Mouse (Mus musculus) hindbrain, embryonic 14.5 days (tissue): Measurements from ENCODE around the gene Aldh1l2. TPM values are rescaled to one million over a fixed set of nuclear protein-coding genes. Genes with fewer than 3 reads are reported as not detected.

Source experiments
- ATAC-seq: fragments of 200-750 bp; cut with Nextera tagmentation; 2 replicates; pipeline ENCODE4 v1.8.0; 2017; ENCODE audit warnings: moderate number of reproducible peaks, mild to moderate bottlenecking, moderate TSS enrichment, moderate library complexity; ENCODE audit not compliant: low FRiP score
- DNase-seq: peaks from one replicate; pipeline ENCODE4 v3.0.0-alpha.2; 2015; ENCODE audit warnings: low spot score
- H3K27ac ChIP-seq: fragments of 300-500 bp; sonication (generic); 2 replicates; pipeline ENCODE4 v1.5.1; 2014; ENCODE audit warnings: mild to moderate bottlenecking, moderate library complexity
- H3K27me3 ChIP-seq: fragments of 300-500 bp; sonication (generic); 2 replicates; pipeline ENCODE4 v1.6.1; 2014; ENCODE audit warnings: mild to moderate bottlenecking, low read length, mixed read lengths; ENCODE audit not compliant: control insufficient read depth, insufficient read depth
- H3K36me3 ChIP-seq: fragments of 300-500 bp; sonication (generic); replicated peaks from 2 replicates; pipeline ENCODE4 v1.6.1; 2014; ENCODE audit not compliant: control insufficient read depth, insufficient read depth
- H3K4me1 ChIP-seq: fragments of 300-500 bp; sonication (generic); replicated peaks from 2 replicates; pipeline ENCODE4 v1.6.1; 2014; ENCODE audit warnings: antibody characterized with exemption, low read length, mixed read lengths; ENCODE audit not compliant: control insufficient read depth, insufficient read depth
- H3K4me2 ChIP-seq: fragments of 300-500 bp; sonication (generic); replicated peaks from 2 replicates; pipeline ENCODE4 v1.6.1; 2014; ENCODE audit warnings: mild to moderate bottlenecking, moderate library complexity
- H3K4me3 ChIP-seq: fragments of 300-500 bp; sonication (generic); replicated peaks from 2 replicates; pipeline ENCODE4 v1.5.1; 2014; ENCODE audit warnings: mild to moderate bottlenecking, low read length
- H3K9ac ChIP-seq: fragments of 300-500 bp; sonication (generic); 2 replicates; pipeline ENCODE4 v1.6.1; 2014
- H3K9me3 ChIP-seq: fragments of 300-500 bp; sonication (generic); 2 replicates; pipeline ENCODE4 v1.6.1; 2016; ENCODE audit warnings: low read length; ENCODE audit not compliant: control insufficient read depth
- WGBS: fragments of 180-500 bp; shearing (Covaris S2); extraction: QIAGEN DNeasy Blood & Tissue Kit; methylation state at CpG from one replicate; pipeline ENCODE4 v1.1.7; 2014; 5-methylcytosine and 5-hydroxymethylcytosine counted together
- polyA plus RNA-seq: library from polyadenylated mRNA; unstranded; fragments of >200 nt; fragmentation: Nextera tagmentation; extraction: Ambion mirVana; gene quantifications from 2 replicates; pipeline ENCODE4 v1.2.1, GENCODE M21; 2014

Aldh1l2 gene
- polyA plus RNA-seq: 14.3 and 16.7 TPM in 2 replicates

DNA sequence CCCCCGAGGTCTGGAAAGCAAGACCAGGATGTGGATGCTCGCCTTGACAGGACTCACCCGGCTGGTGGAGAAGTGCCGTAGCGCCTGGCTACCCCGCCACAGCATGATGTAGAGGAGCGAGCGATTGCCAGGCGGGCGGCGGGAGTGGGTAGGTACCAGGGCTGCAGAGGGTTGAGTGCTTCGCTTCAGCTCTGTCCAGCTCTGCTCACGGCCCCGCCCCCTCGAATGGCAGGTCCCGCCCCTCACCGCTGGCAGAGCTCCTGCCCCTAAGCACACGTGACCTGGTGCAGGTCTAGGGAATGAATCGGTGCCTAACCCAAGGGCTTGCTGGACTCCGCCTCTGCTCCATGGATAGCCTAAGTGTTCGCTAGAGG is at the start of gene Aldh1l2:
Gene Aldh1l2, minus strand, starts transcription at position 231 of the 374 bp plus-strand sequence.
- WGBS: under 1% methylated on average over 21 of the region's 21 CpGs
- H3K9ac ChIP-seq: peak within 1 kb of the TSS; percentile 81
- H3K9me3 ChIP-seq: no peaks in the 10 kb centered on the region
- H3K4me2 ChIP-seq: peak within 1 kb of the TSS; percentile 67
- peak within 1 kb of the TSS; percentile 58 for H3K4me3 ChIP-seq
- peak; percentile 96 for ATAC-seq
- peaks cover 15% of the 10 kb centered on the region for H3K4me1 ChIP-seq
- H3K36me3 ChIP-seq: no peaks in the 10 kb centered on the region; the same call in 1 of the 2 replicates
- peak within 1 kb of the TSS; percentile 89 for H3K27ac ChIP-seq
- H3K27me3 ChIP-seq: no peaks in the 10 kb centered on the region
- peak; percentile 77 for DNase-seq

DNA sequence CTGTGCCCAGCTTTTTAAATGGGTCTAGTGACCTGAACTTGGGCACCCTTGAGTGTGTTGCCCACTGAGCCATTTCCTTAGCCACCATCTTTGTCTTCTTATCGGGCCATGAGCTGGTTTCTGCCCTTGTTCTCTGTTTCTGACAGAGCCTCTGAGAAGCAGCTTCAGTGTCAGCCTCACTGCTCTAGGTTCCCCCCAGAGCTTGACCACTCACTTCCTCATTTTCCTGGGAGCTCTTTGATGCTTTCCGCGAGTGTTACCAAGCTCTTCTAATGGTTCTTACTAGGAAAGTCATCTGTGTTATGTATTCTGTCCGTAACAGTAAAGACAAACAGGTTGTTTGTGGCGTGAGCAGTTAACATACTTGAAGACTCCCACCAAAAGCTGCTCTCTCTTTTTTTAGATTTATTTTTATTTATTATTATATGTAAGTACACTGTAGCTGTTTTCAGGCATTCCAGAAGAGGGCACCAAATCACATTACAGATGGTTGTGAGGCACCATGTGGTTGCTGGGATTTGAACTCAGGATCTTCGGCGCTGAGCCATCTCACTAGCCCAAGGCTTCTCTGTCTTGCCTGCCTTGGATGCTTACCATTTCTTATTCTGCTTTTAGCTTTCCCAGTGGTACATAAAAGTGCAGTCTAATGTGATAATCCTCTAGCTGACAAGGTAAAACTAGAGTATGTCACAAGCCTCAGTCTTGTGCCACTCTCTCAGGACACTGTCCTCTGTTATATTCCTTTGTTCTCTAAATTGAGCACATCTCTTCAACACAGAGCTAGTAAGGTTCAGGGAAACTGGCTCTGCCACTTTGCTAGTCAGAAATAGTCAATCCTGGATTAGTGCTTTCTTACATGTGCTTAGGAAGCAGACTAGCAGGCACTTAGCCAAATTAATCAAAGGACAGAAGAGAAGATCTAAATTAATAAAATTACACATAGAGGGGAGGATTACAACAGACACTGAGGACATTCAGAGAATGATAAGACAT is 31.8 kb upstream of the Aldh1l2 start:
- DNase-seq (no peak), ATAC-seq (no peak)
- Histone ChIP-seq H3K4me1 (no peaks in the 10 kb centered on the region), H3K27ac (no peak overlapping the region), H3K4me2 (no peak overlapping the region), H3K9me3 (no peaks in the 10 kb centered on the region), H3K9ac (no peak overlapping the region), H3K27me3 (no peaks in the 10 kb centered on the region), H3K36me3 (peaks cover 97% of the 10 kb centered on the region), H3K4me3 (no peak overlapping the region)
- 99% methylated on average over 7 of the region's 7 CpGs for WGBS

DNA sequence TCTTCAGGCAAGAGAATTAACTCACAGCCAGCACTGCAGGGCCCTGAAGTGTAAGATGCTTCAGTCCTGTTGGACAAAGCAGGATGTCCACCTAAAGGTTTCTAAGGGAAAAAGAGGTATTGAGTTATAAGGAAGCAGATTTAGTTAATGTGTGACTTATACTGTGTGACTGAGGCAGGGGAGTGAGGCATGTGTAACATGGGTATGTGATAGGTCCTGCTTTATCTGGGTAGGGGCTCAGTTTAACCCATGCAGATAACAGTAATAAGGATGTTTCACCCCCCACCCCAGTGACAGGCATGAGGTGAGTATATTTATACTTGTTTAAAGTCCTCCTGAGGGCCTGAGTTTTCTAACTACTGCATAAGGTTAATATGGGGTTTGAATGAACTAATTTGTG is 29.1 kb upstream of the Aldh1l2 start:
- no peaks in the 10 kb centered on the region for H3K27me3 ChIP-seq
- no peaks in the 10 kb centered on the region for H3K4me1 ChIP-seq
- no peak overlapping the region for H3K9ac ChIP-seq
- no peak for ATAC-seq
- H3K4me2 ChIP-seq: no peak overlapping the region
- no peaks in the 10 kb centered on the region for H3K9me3 ChIP-seq
- no peak for DNase-seq
- H3K4me3 ChIP-seq: no peak overlapping the region
- H3K27ac ChIP-seq: no peak overlapping the region
- peaks cover 95% of the 10 kb centered on the region for H3K36me3 ChIP-seq

DNA sequence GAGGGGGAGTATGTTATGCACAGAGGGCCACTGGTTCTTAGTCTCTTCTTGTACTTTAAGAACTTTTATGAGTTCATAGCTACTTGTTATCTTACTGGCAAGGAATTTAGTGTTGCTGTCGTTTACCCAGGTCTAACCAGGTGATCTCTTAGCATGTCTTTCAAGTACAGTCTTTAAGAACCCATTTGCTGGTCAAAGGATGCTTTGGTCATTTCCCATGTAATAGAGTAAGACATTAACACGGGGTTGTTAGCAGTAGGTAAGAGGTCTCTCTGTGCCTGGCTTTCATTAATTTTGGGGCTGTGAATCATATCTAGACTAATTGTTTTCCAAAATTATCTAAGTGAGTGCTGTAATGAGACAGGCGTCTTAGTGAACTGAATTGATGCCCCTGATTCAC is 11.4 kb upstream of the Aldh1l2 start:
- Histone ChIP-seq H3K9me3 (no peaks in the 10 kb centered on the region), H3K27ac (no peak overlapping the region), H3K9ac (no peak overlapping the region), H3K4me1 (peaks cover 15% of the 10 kb centered on the region), H3K36me3 (peaks cover 23% of the 10 kb centered on the region), H3K4me2 (peak overlapping the region; percentile 72), H3K4me3 (no peak overlapping the region), H3K27me3 (no peaks in the 10 kb centered on the region)
- WGBS: 83% methylated on average over 3 of the region's 3 CpGs
- DNase-seq: no peak
- no peak for ATAC-seq

DNA sequence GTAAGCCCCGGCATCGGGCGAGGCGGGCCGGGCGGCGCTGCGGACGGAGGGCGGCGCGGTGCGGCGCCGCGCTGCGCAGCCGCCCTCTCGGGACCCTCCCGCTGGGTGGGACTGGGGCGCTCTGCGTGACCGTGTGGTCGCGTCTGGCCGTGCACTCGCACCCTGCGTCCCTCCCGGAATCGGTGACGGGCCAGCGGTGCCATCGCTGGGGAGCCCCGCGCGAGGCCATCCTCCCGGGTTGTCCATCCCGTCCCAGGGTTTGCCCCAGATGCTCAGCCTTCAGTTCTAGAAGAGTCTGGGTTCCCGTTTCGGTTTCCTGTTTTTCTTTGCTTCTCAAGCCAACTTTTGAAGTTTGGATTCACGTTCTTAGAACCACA is 10.2 kb upstream of the Aldh1l2 start:
- H3K27me3 ChIP-seq: no peaks in the 10 kb centered on the region
- H3K36me3 ChIP-seq: peaks cover 13% of the 10 kb centered on the region; the same call in 1 of the 2 replicates
- peak overlapping the region; percentile 90 for H3K27ac ChIP-seq
- H3K4me1 ChIP-seq: peaks cover 15% of the 10 kb centered on the region
- H3K9me3 ChIP-seq: no peaks in the 10 kb centered on the region
- 0% methylated on average over 37 of the region's 41 CpGs for WGBS
- DNase-seq (no peak), ATAC-seq (peak; percentile 90)
- peak overlapping the region; percentile 96 for H3K9ac ChIP-seq
- H3K4me3 ChIP-seq: peak overlapping the region; percentile 97
- peak overlapping the region; percentile 72 for H3K4me2 ChIP-seq

DNA sequence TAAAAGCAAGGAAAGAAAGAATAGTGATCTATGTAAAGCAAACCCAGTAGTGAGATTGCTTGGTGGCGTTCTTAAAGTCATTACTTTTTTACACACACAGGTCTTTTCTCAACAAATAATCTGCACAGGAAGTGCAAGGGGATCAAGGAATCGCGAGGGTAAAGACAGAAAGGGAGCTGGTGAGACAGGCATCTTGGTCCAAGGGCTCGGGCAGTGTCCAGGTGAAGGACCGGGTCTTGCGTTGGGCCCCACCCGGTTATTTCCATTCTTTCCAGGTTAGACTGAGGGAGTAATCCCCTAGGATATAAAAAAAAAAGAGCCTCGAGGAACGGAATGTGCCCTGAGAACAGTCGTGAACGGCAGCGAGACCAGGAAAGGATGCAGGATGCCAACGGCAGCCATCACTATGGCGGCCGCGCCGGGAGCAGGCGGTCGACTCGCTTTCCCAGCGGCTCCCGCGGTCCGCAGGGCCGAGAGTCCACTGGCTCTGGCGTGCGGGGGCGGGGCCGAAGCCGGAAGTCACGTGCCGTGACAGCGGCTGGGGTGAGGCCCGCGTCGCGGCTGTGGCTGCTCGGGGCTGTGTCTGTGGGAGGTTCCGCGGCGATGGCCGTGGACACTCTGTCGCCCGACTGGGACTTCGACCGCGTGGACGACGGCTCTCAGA is 9.6 kb upstream of the Aldh1l2 start, which contains the start of gene Washc4:
Gene Washc4, plus strand, starts transcription at position 314 of the 664 bp plus-strand sequence.
- peaks cover 15% of the 10 kb centered on the region for H3K4me1 ChIP-seq
- DNase-seq: peak; percentile 93
- no peaks in the 10 kb centered on the region for H3K27me3 ChIP-seq
- ATAC-seq: peak; percentile 99
- peaks cover 10% of the 10 kb centered on the region; the same call in 1 of the 2 replicates for H3K36me3 ChIP-seq
- H3K9me3 ChIP-seq: no peaks in the 10 kb centered on the region
- H3K4me3 ChIP-seq: peak within 1 kb of the TSS; percentile 97
- 2% methylated on average over 42 of the region's 49 CpGs for WGBS
- H3K27ac ChIP-seq: peak within 1 kb of the TSS; percentile 90
- H3K9ac ChIP-seq: peak within 1 kb of the TSS; percentile 96
- H3K4me2 ChIP-seq: peak within 1 kb of the TSS; percentile 72

DNA sequence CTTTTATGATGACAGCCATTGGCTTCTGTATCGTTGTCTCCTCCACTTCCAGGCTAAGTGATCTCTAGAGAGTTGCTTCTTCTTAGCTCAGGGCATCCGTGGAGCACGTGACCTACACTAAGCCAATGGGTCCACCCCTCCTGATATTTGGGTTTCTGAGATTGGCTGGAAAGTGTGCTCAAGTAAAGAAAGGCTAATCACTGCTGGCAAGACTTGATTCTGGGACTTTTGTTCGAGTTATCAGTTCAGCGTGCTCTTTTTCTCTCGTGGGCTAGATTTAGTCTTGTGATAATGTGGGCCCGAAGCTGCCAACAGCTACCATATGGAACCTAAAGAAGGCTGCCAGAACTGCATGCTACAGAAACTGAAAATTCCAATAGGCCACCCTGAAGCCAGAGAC is 8.3 kb upstream of the Aldh1l2 start:
- H3K27ac ChIP-seq: no peak overlapping the region
- no peak overlapping the region for H3K9ac ChIP-seq
- no peak for DNase-seq
- no peak overlapping the region for H3K4me2 ChIP-seq
- H3K36me3 ChIP-seq: no peaks in the 10 kb centered on the region
- WGBS: 79% methylated on average over 7 of the region's 7 CpGs
- ATAC-seq: no peak
- no peaks in the 10 kb centered on the region for H3K27me3 ChIP-seq
- H3K4me1 ChIP-seq: peaks cover 15% of the 10 kb centered on the region
- no peak overlapping the region for H3K4me3 ChIP-seq
- no peaks in the 10 kb centered on the region for H3K9me3 ChIP-seq

DNA sequence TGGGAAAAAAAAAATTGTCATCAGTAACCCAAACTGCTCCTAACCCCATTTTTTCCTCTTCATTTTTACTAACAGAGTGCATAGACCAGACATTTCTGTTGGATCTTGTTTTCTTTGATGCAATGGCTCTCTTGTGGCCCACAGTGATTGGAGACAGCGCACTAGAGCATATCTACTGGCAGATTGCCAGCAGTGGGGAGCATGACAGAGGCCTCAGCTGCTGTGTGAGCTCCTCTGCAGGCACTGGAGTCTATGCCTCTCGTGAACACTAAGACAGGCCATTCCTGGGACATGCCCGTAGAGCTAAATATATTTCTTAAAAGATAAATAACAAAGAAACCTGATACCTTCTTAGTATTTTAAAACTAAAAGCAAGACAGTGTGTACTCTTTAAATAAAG is 6.2 kb upstream of the Aldh1l2 start:
- ATAC-seq (no peak), DNase-seq (peak; percentile 58)
- WGBS: 34% methylated on average over 3 of the region's 3 CpGs
- no peaks in the 10 kb centered on the region for H3K27me3 ChIP-seq
- no peak overlapping the region for H3K27ac ChIP-seq
- H3K4me3 ChIP-seq: no peak overlapping the region
- H3K9ac ChIP-seq: no peak overlapping the region
- H3K9me3 ChIP-seq: no peaks in the 10 kb centered on the region
- H3K36me3 ChIP-seq: no peaks in the 10 kb centered on the region
- H3K4me1 ChIP-seq: peaks cover 7% of the 10 kb centered on the region
- H3K4me2 ChIP-seq: no peak overlapping the region

DNA sequence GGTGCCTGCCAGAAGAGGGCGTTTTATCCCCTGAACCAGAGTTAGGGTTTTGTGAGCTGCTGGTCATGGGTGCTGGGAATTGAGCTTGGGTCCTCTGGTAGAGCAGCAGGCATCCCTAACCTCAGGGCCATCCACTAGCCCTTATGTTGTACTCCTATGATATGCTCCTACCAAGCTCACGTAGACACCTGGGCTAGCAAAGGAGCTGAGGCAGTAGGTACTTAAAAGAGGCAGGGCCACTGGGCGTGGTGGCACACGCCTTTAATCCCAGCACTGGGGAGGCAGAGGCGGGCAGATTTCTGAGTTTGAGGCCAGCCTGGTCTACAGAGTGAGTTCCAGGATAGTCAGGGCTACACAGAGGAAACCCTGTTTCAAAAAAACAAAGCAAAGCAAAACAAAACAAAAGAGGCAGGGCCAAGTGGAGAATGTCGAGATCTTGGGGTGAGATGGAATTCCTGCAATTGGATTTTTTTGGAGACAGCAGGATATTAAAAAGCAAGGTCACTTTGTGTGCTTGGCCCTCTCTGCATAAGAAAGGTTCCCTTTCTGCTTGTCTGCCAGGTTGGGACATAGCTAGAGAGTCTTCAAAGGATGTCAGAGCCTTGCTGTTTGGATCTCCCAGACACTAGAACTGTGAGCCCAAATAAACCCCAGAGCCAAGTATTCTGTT is 5.5 kb upstream of the Aldh1l2 start:
- Histone ChIP-seq H3K9me3 (no peaks in the 10 kb centered on the region), H3K4me3 (no peak overlapping the region), H3K9ac (no peak overlapping the region), H3K4me2 (no peak overlapping the region), H3K36me3 (no peaks in the 10 kb centered on the region), H3K27me3 (no peaks in the 10 kb centered on the region), H3K27ac (no peak overlapping the region), H3K4me1 (peaks cover under 1% of the 10 kb centered on the region)
- ATAC-seq (no peak), DNase-seq (no peak)
- 74% methylated on average over 6 of the region's 6 CpGs for WGBS
